Mouse (Mus musculus) liver, embryonic 14.5 days (tissue): ENCODE results near the gene Rusc2.

Source experiments
- CTCF ChIP-seq: IDR thresholded peaks from 2 replicates; pipeline ENCODE4 v1.5.1; 2016; ENCODE audit warnings: antibody characterized with exemption, low read depth, control low read depth
- EP300 ChIP-seq: IDR thresholded peaks from 2 replicates; pipeline ENCODE4 v1.6.1; 2016; ENCODE audit warnings: antibody characterized with exemption, low read depth

DNA sequence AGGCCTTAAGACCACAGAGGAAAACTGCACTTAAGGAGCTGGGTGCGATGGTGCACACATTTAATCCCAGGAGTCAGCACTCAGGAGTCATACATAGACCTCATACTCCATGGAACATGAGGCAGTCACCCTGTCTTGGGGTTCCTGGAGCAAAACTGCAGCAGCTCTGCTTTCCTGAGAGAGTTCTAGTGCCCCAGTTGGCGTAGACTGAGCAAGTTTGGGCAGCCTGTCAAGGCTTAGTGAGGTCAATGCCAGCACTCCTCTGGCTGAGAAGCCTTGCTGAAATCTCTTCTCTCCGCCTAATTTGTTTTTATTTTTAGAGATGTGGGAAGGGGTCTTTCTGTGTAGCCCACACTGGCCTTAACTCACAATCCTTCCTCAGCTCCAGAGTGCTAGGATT, 66.8 kb downstream of the Rusc2 start:
- TF ChIP-seq CTCF (no peak), EP300 (no peak)
